Mouse (Mus musculus): ENCODE results near the gene Tspan11.

DNA sequence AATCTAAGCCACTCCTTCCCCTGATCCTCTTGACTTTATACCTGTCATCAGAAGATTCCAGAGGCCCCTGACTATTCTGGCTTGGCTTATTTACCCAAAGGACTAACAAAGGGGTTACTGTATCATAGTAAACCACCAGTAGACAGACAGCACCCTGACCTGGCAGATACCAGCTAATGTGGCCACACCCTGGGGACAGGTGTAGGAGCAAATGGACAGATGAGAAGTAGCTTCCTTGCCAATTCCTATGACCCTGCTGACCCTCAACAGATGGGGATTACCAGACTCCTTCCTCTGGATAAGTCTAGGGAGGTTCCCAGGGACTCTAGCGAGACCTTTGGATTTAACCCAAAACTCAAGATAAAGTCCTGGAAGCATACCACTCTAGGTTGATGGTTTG lies 72.8 kb downstream of the Tspan11 start:
- no peak for TF ChIP-seq POLR2A (IDR thresholded peaks at IDR 0.05; ENCODE audit: borderline replicate concordance, insufficient read depth, low read length)
- no peak for TF ChIP-seq CTCF (IDR thresholded peaks at IDR 0.05; ENCODE audit: borderline replicate concordance, insufficient read depth, low read depth, low read length)

Data from cerebellum, adult 2 months (tissue).